Mouse (Mus musculus) heart, postnatal 0 days (tissue): ENCODE measurements around the gene Gxylt2. TPM values are rescaled to one million over a fixed set of nuclear protein-coding genes. Genes with fewer than 3 reads are reported as not detected.

Experiments
- ATAC-seq: fragments of 200-750 bp; cut with Nextera tagmentation; 2 replicates; pipeline ENCODE4 v1.8.0; 2017; ENCODE audit warnings: low read depth, moderate number of reproducible peaks, moderate library complexity; ENCODE audit not compliant: insufficient read depth
- DNase-seq: peaks from one replicate; pipeline ENCODE4 v3.0.0-alpha.2; 2016; ENCODE audit warnings: low spot score
- H3K27ac ChIP-seq: fragments of 300-500 bp; sonication (generic); 2 replicates; pipeline ENCODE4 v1.5.1; 2014; ENCODE audit warnings: low read depth, mild to moderate bottlenecking
- H3K27me3 ChIP-seq: fragments of 300-500 bp; sonication (generic); 2 replicates; pipeline ENCODE4 v1.6.1; 2014; ENCODE audit warnings: low read length, mixed read lengths; ENCODE audit not compliant: control insufficient read depth, insufficient read depth
- H3K36me3 ChIP-seq: fragments of 300-500 bp; sonication (generic); replicated peaks from 2 replicates; pipeline ENCODE4 v1.6.1; 2014; ENCODE audit warnings: low read length, mixed read lengths; ENCODE audit not compliant: control insufficient read depth, insufficient read depth
- H3K4me1 ChIP-seq: fragments of 300-500 bp; sonication (generic); 2 replicates; pipeline ENCODE4 v1.6.1; 2014; ENCODE audit warnings: antibody characterized with exemption; ENCODE audit not compliant: control insufficient read depth, insufficient read depth
- H3K4me2 ChIP-seq: fragments of 300-500 bp; sonication (generic); 2 replicates; pipeline ENCODE4 v1.6.1; 2014; ENCODE audit warnings: low read depth, mild to moderate bottlenecking, low read length, moderate library complexity
- H3K4me3 ChIP-seq: fragments of 300-500 bp; sonication (generic); 2 replicates; pipeline ENCODE4 v1.5.1; 2014; ENCODE audit warnings: low read depth, low read length
- H3K9ac ChIP-seq: fragments of 300-500 bp; sonication (generic); replicated peaks from 2 replicates; pipeline ENCODE4 v1.6.1; 2014; ENCODE audit warnings: low read depth, low read length, mixed read lengths
- H3K9me3 ChIP-seq: fragments of 300-500 bp; sonication (generic); replicated peaks from 2 replicates; pipeline ENCODE4 v1.6.1; 2016; ENCODE audit warnings: low read length; ENCODE audit not compliant: control insufficient read depth
- CTCF ChIP-seq: IDR thresholded peaks from 2 replicates; pipeline ENCODE4 v1.5.1; 2016; ENCODE audit warnings: antibody characterized with exemption, control low read depth, low read depth
- EP300 ChIP-seq: IDR thresholded peaks from 2 replicates; pipeline ENCODE4 v1.6.1; 2016; ENCODE audit warnings: antibody characterized with exemption, low read depth
- WGBS: fragments of 180-500 bp; shearing (Covaris S2); extraction: QIAGEN DNeasy Blood & Tissue Kit; methylation state at CpG from one replicate; pipeline ENCODE4 v1.1.7; 2014; 5-methylcytosine and 5-hydroxymethylcytosine counted together
- polyA plus RNA-seq: library from polyadenylated mRNA; unstranded; fragments of >200 nt; fragmentation: Nextera tagmentation; extraction: Ambion mirVana; gene quantifications from 2 replicates; pipeline ENCODE4 v1.2.1, GENCODE M21; 2015
- total RNA-seq: library from RNA; depleted of rRNA; stranded (reverse); fragments of >200 nt; gene quantifications from 2 replicates; pipeline ENCODE4 v1.2.3, GENCODE M21; 2014; ENCODE audit warnings: low replicate concordance

Gene Gxylt2
- total and polyA plus RNA-seq, 2 experiments from 2014 or later = 2.4 to 4.8 TPM

GRCm38 (mm10) chr6:100810117-100810516, 105.6 kb downstream of the Gxylt2 start:
- Histone ChIP-seq H3K9ac (no peak overlapping the region), H3K9me3 (no peaks in the 10 kb centered on the region), H3K36me3 (no peaks in the 10 kb centered on the region), H3K4me2 (no peak overlapping the region), H3K4me3 (no peak overlapping the region), H3K4me1 (no peaks in the 10 kb centered on the region), H3K27ac (no peak overlapping the region), H3K27me3 (no peaks in the 10 kb centered on the region)
- DNase-seq (no peak), ATAC-seq (no peak)
- WGBS = 82% methylated on average over 4 of the region's 4 CpGs
- TF ChIP-seq EP300 = no peak
- no peak for TF ChIP-seq CTCF

DNA sequence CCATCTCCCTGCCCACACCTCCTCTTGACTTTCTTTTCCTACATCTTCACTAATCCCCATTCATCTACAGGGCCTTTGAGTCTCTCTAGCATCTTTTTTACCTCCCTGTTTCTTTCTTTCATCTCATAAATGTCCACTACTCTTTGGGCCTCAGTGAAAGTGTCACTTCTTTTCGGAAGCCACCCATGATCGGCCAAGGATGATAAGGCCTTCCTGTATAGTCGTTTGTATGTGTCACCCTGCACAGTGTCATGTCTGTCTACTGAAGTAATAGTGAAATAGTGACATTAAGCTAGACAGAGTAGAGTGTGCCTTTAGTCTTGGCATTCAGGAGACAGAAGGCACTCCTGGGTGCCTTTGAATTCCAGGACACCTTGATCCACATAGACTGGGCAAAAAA, 107.2 kb downstream of the Gxylt2 start:
- H3K36me3 ChIP-seq = no peaks in the 10 kb centered on the region
- TF ChIP-seq CTCF (no peak), EP300 (no peak)
- no peaks in the 10 kb centered on the region for H3K4me1 ChIP-seq
- no peak overlapping the region for H3K9ac ChIP-seq
- no peaks in the 10 kb centered on the region for H3K9me3 ChIP-seq
- no peak overlapping the region for H3K27ac ChIP-seq
- ATAC-seq = no peak
- no peak overlapping the region for H3K4me2 ChIP-seq
- H3K27me3 ChIP-seq = no peaks in the 10 kb centered on the region
- no peak for DNase-seq
- H3K4me3 ChIP-seq = no peak overlapping the region
- 60% methylated on average over 3 of the region's 3 CpGs for WGBS

- H3K4me1 ChIP-seq = no peaks in the 10 kb centered on the region
- DNase-seq (no peak), ATAC-seq (no peak)
- 72% methylated on average over 2 of the region's 2 CpGs for WGBS
- no peak overlapping the region for H3K27ac ChIP-seq
- no peak overlapping the region for H3K9ac ChIP-seq
- H3K9me3 ChIP-seq = no peaks in the 10 kb centered on the region
- H3K4me3 ChIP-seq = no peak overlapping the region
- no peaks in the 10 kb centered on the region for H3K27me3 ChIP-seq
- no peaks in the 10 kb centered on the region for H3K36me3 ChIP-seq
- no peak overlapping the region for H3K4me2 ChIP-seq
- TF ChIP-seq CTCF (no peak), EP300 (no peak)
Observed at GRCm38 (mm10) chr6:100821367-100821766, 116.8 kb downstream of the Gxylt2 start.

DNA sequence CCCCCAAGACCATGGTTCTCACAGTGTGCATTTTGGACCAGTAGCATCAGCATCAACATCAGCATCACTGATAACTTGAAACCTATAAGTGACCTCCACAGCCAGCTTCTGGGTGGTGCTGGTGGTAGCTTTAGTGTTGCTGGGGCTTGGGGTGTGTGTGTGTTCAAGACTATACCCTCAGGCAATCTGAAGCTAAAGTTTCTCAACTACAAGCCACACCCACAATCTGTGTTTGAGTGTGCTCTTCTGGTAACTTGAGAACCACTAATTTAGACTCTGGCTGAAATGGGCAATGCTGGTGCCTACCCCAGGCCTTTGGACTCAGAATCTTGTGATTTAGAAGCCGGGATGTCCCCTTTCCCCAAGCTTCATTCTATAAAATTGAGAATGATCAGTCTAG, 118.8 kb downstream of the Gxylt2 start:
- H3K4me1 ChIP-seq = no peaks in the 10 kb centered on the region
- H3K4me3 ChIP-seq = no peak overlapping the region
- 72% methylated on average over 1 of the region's 1 CpGs for WGBS
- H3K27ac ChIP-seq = no peak overlapping the region
- ATAC-seq (no peak), DNase-seq (no peak)
- no peaks in the 10 kb centered on the region for H3K36me3 ChIP-seq
- H3K9me3 ChIP-seq = no peaks in the 10 kb centered on the region
- H3K4me2 ChIP-seq = no peak overlapping the region
- no peaks in the 10 kb centered on the region for H3K27me3 ChIP-seq
- no peak for TF ChIP-seq CTCF
- TF ChIP-seq EP300 = no peak
- no peak overlapping the region for H3K9ac ChIP-seq

DNA sequence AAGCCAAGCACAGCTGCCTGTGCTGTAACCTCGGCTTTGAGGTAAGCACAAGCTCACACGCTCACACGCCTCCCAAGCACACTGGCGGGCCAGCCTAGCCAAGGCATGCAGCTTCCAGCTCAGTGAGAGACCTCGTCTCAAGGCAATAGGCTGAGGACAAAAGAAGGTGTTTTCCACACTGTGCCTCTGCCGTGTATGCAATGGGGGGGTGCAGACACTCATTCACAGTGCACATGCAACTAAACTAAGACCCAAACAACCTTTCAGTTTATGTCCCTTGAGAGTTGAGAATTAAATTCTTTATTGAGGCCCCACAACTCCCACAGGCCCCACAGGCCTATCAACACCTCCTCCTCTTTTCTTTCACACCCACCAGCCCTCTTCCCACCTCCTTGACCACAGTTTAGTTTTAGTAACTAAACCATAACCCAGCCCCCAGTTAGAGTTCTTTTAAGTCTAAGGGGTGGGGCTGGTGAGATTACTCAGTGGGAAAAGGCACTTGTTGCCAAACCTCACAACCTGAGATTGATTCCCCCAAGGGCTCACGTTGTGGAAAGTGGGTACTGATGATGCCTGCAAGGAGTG, 119.9 kb downstream of the Gxylt2 start:
- WGBS = 38% methylated on average over 7 of the region's 7 CpGs
- no peak for TF ChIP-seq EP300
- no peak for TF ChIP-seq CTCF
- no peaks in the 10 kb centered on the region for H3K4me1 ChIP-seq
- H3K4me2 ChIP-seq = no peak overlapping the region
- H3K27ac ChIP-seq = no peak overlapping the region
- no peaks in the 10 kb centered on the region for H3K27me3 ChIP-seq
- no peaks in the 10 kb centered on the region for H3K9me3 ChIP-seq
- no peaks in the 10 kb centered on the region for H3K36me3 ChIP-seq
- 0 out of 2 replicates have a peak, but pooled peaks have one; percentile 27 for ATAC-seq
- no peak overlapping the region for H3K4me3 ChIP-seq
- no peak overlapping the region for H3K9ac ChIP-seq
- no peak for DNase-seq

- WGBS = 90% methylated on average over 6 of the region's 6 CpGs
Observed at GRCm38 (mm10) chr6:100826046-100826445, 121.5 kb downstream of the Gxylt2 start.

More at GRCm38 (mm10) chr6:100826046-100826445, 121.5 kb downstream of the Gxylt2 start:
- DNase-seq (no peak), ATAC-seq (no peak)
- TF ChIP-seq CTCF = no peak
- TF ChIP-seq EP300 = no peak
- no peaks in the 10 kb centered on the region for H3K36me3 ChIP-seq
- no peak overlapping the region for H3K4me3 ChIP-seq
- no peaks in the 10 kb centered on the region for H3K27me3 ChIP-seq
- no peak overlapping the region for H3K9ac ChIP-seq
- H3K4me1 ChIP-seq = no peaks in the 10 kb centered on the region
- H3K4me2 ChIP-seq = no peak overlapping the region
- H3K9me3 ChIP-seq = no peaks in the 10 kb centered on the region
- no peak overlapping the region for H3K27ac ChIP-seq
